Mouse (Mus musculus): ENCODE measurements around the gene Bmpr1b.

Bmpr1b gene

GRCm38 (mm10) chr3:141914588-141914987, 254.6 kb downstream of the Bmpr1b start:
- no peak for DNase-seq (ENCODE audit: low spot score in 2 of 2)

GRCm38 (mm10) chr3:141909136-141909535, 260.1 kb downstream of the Bmpr1b start:
- no peak for DNase-seq (ENCODE audit: low spot score in 2 of 2)

GRCm38 (mm10) chr3:141905903-141906623, 263.2 kb downstream of the Bmpr1b start:
- no peak for DNase-seq (ENCODE audit: low spot score in 2 of 2)

GRCm38 (mm10) chr3:141900361-141900760, 268.9 kb downstream of the Bmpr1b start:
- no peak for DNase-seq (ENCODE audit: low spot score in 2 of 2)

- DNase-seq (ENCODE audit: low spot score in 2 of 2), result no peak
These were observed 269.7 kb downstream of the Bmpr1b start for GRCm38 (mm10) chr3:141899521-141899920.

GRCm38 (mm10) chr3:141897698-141898097, 271.5 kb downstream of the Bmpr1b start:
- no peak for DNase-seq (ENCODE audit: low spot score in 2 of 2)

- no peak for DNase-seq (ENCODE audit: low spot score in 2 of 2)
These were observed 272.2 kb downstream of the Bmpr1b start for GRCm38 (mm10) chr3:141896870-141897554.

- peak in 1 of 2 experiments; percentile 12 for DNase-seq (ENCODE audit: low spot score in 2 of 2)
These were observed 274.1 kb downstream of the Bmpr1b start for GRCm38 (mm10) chr3:141895096-141895495.

- no peak for DNase-seq (ENCODE audit: low spot score in 2 of 2)
These were observed 278.6 kb downstream of the Bmpr1b start for GRCm38 (mm10) chr3:141890668-141891067.

GRCm38 (mm10) chr3:141887476-141888274, 281.6 kb downstream of the Bmpr1b start:
- DNase-seq (ENCODE audit: low spot score in 2 of 2), result no peak

- no peak for DNase-seq (ENCODE audit: low spot score in 2 of 2)
These were observed 285.0 kb downstream of the Bmpr1b start for GRCm38 (mm10) chr3:141884190-141884589.

GRCm38 (mm10) chr3:141882496-141882895, 286.7 kb downstream of the Bmpr1b start:
- no peak for DNase-seq (ENCODE audit: low spot score in 2 of 2)

GRCm38 (mm10) chr3:141872337-141873042, 296.7 kb downstream of the Bmpr1b start:
- DNase-seq (ENCODE audit: low spot score in 2 of 2), result no peak

- no peak for DNase-seq (ENCODE audit: low spot score in 2 of 2)
These were observed 297.4 kb downstream of the Bmpr1b start for GRCm38 (mm10) chr3:141871805-141872204.

- peak in 1 of 2 experiments; percentile 63 for DNase-seq (ENCODE audit: low spot score in 2 of 2)
These were observed 306.3 kb downstream of the Bmpr1b start for GRCm38 (mm10) chr3:141862816-141863461.

- no peak for DNase-seq (ENCODE audit: low spot score in 2 of 2)
These were observed 312.1 kb downstream of the Bmpr1b start for GRCm38 (mm10) chr3:141857123-141857522.

- no peak for DNase-seq (ENCODE audit: low spot score in 2 of 2)
These were observed 314.9 kb downstream of the Bmpr1b start for GRCm38 (mm10) chr3:141854339-141854738.

GRCm38 (mm10) chr3:141850141-141850540, 319.1 kb downstream of the Bmpr1b start:
- no peak for DNase-seq (ENCODE audit: low spot score in 2 of 2)

- DNase-seq (ENCODE audit: low spot score in 2 of 2), result no peak
These were observed 320.0 kb downstream of the Bmpr1b start for GRCm38 (mm10) chr3:141849206-141849605.

- DNase-seq (ENCODE audit: low spot score in 2 of 2), result peak in 1 of 2 experiments; percentile 28
These were observed 330.4 kb downstream of the Bmpr1b start for GRCm38 (mm10) chr3:141838864-141839263.

- DNase-seq (ENCODE audit: low spot score in 2 of 2), result peak; percentile 37 to 86
These were observed 338.1 kb downstream of the Bmpr1b start for GRCm38 (mm10) chr3:141831135-141831534.
